Comparison of ENCODE assay signal across 22 mouse cellular contexts in genomic region chr7:87322085-87322484, GRCm38 (mm10).
DNase-seq lines count a peak whose midpoint lies in the region; ATAC-seq and TF ChIP-seq lines count a peak whose summit lies in the region.
"Had no signal": no experiment of that assay in that cellular context is flagged by ENCODE, and none has a peak within 500 bp of the region (broad histone marks: within the 10 kb centered on the region; RNA-seq: fewer than 3 reads in every experiment).

No protein-coding gene starts in this region.

- peak; percentile 69 for ATAC-seq in intestine, embryonic 16.5 days
- no peak for ATAC-seq in intestine, embryonic 15.5 days
- ATAC-seq in lung, embryonic 14.5 days (ENCODE audit: insufficient read depth): no peak
- peak; percentile 64 for ATAC-seq in lung, embryonic 16.5 days (ENCODE audit: low read depth)
- ATAC-seq in intestine, postnatal 0 days: peak; percentile 96
- ATAC-seq: activated CD4-positive, CD25-positive, alpha-beta regulatory T cell, adult 4 months; CD4-positive, CD25-positive, alpha-beta regulatory T cell, adult 4 months; Patski had no signal

- H3K36me3 ChIP-seq in intestine, embryonic 16.5 days (ENCODE audit: control insufficient read depth, insufficient read depth, low read length): no peaks in the 10 kb centered on the region
- no peaks in the 10 kb centered on the region for H3K36me3 ChIP-seq in intestine, embryonic 15.5 days
- no peaks in the 10 kb centered on the region for H3K36me3 ChIP-seq in lung, embryonic 14.5 days (ENCODE audit: insufficient read depth)
- no peaks in the 10 kb centered on the region for H3K36me3 ChIP-seq in lung, embryonic 16.5 days (ENCODE audit: control insufficient read depth, insufficient read depth, low read length)
- H3K36me3 ChIP-seq in intestine, postnatal 0 days (ENCODE audit: control insufficient read depth, insufficient read depth): no peaks in the 10 kb centered on the region
- H3K36me3 ChIP-seq: G1E had no signal

- 70% methylated on average over 1 of the region's 1 CpGs for WGBS in intestine, embryonic 16.5 days
- WGBS in intestine, embryonic 15.5 days: 76% methylated on average over 1 of the region's 1 CpGs
- 76% methylated on average over 1 of the region's 1 CpGs for WGBS in lung, embryonic 14.5 days
- WGBS in lung, embryonic 16.5 days: 61% methylated on average over 1 of the region's 1 CpGs
- WGBS in intestine, postnatal 0 days: 51% methylated on average over 1 of the region's 1 CpGs

- no peak for TF ChIP-seq CTCF in lung, embryonic 14.5 days (IDR thresholded peaks at IDR 0.05; ENCODE audit: low read depth)
- no peak for TF ChIP-seq CTCF in intestine, postnatal 0 days (IDR thresholded peaks at IDR 0.05; ENCODE audit: low read depth)

- no peaks in the 10 kb centered on the region for H3K9me3 ChIP-seq in intestine, embryonic 16.5 days (ENCODE audit: control insufficient read depth, low read length)
- H3K9me3 ChIP-seq in intestine, embryonic 15.5 days: no peaks in the 10 kb centered on the region
- no peaks in the 10 kb centered on the region for H3K9me3 ChIP-seq in lung, embryonic 14.5 days (ENCODE audit: low read depth, low read length)
- no peaks in the 10 kb centered on the region for H3K9me3 ChIP-seq in lung, embryonic 16.5 days (ENCODE audit: control insufficient read depth, low read length)
- no peaks in the 10 kb centered on the region for H3K9me3 ChIP-seq in intestine, postnatal 0 days (ENCODE audit: control insufficient read depth)
- H3K9me3 ChIP-seq: G1E had no signal

- H3K9ac ChIP-seq in intestine, embryonic 16.5 days (ENCODE audit: low read depth, low read length): no peak overlapping the region
- H3K9ac ChIP-seq in intestine, embryonic 15.5 days: no peak overlapping the region
- no peak overlapping the region for H3K9ac ChIP-seq in lung, embryonic 14.5 days
- H3K9ac ChIP-seq in lung, embryonic 16.5 days (ENCODE audit: low read length): no peak overlapping the region
- H3K9ac ChIP-seq in intestine, postnatal 0 days (ENCODE audit: low read depth, low read length): no peak overlapping the region

- peak; percentile 46 for DNase-seq in lung, embryonic 14.5 days
- no peak for DNase-seq in lung, postnatal 36 days
- no peak for DNase-seq in lung, postnatal 10 days
- DNase-seq in right cerebral cortex, adult 18-20 months: no peak
- DNase-seq: adrenal gland, adult 2 months; adrenal gland, adult 8-10 months; adrenal gland, postnatal 10 days; adrenal gland, postnatal 14 days; adrenal gland, postnatal 25 days; adrenal gland, postnatal 36 days; B cell, adult 2 months; cerebellum, adult 11 months; cerebellum, adult 11-12 months had no signal

- no peak overlapping the region for H3K4me3 ChIP-seq in intestine, embryonic 16.5 days (ENCODE audit: low read length)
- no peak overlapping the region for H3K4me3 ChIP-seq in intestine, embryonic 15.5 days (replicated peaks)
- H3K4me3 ChIP-seq in lung, embryonic 14.5 days (ENCODE audit: low read depth, low read length): no peak overlapping the region
- no peak overlapping the region for H3K4me3 ChIP-seq in lung, embryonic 16.5 days (ENCODE audit: low read length)
- no peak overlapping the region for H3K4me3 ChIP-seq in intestine, postnatal 0 days (ENCODE audit: low read depth, low read length)

- H3K4me1 ChIP-seq in intestine, embryonic 16.5 days (ENCODE audit: control insufficient read depth, insufficient read depth, low read length): no peaks in the 10 kb centered on the region
- no peaks in the 10 kb centered on the region for H3K4me1 ChIP-seq in intestine, embryonic 15.5 days (replicated peaks)
- no peaks in the 10 kb centered on the region for H3K4me1 ChIP-seq in lung, embryonic 14.5 days (ENCODE audit: insufficient read depth)
- 0 out of 2 replicates have a peak, but pooled peaks cover 3% of the 10 kb centered on the region for H3K4me1 ChIP-seq in lung, embryonic 16.5 days (replicated peaks; ENCODE audit: control insufficient read depth, insufficient read depth, low read length)
- H3K4me1 ChIP-seq in intestine, postnatal 0 days (replicated peaks; ENCODE audit: control insufficient read depth, insufficient read depth, low read length): no peaks in the 10 kb centered on the region

- no peak overlapping the region for H3K27ac ChIP-seq in intestine, embryonic 16.5 days (ENCODE audit: low read length)
- no peak overlapping the region for H3K27ac ChIP-seq in intestine, embryonic 15.5 days
- no peak overlapping the region for H3K27ac ChIP-seq in lung, embryonic 14.5 days (ENCODE audit: low read depth)
- H3K27ac ChIP-seq in lung, embryonic 16.5 days (ENCODE audit: low read length): no peak overlapping the region
- no peak overlapping the region for H3K27ac ChIP-seq in intestine, postnatal 0 days (ENCODE audit: low read depth, low read length)

- no peaks in the 10 kb centered on the region for H3K27me3 ChIP-seq in intestine, embryonic 16.5 days (replicated peaks; ENCODE audit: control insufficient read depth, insufficient read depth, low read length)
- no peaks in the 10 kb centered on the region for H3K27me3 ChIP-seq in intestine, embryonic 15.5 days (replicated peaks)
- no peaks in the 10 kb centered on the region for H3K27me3 ChIP-seq in lung, embryonic 14.5 days (ENCODE audit: insufficient read depth, low read length)
- no peaks in the 10 kb centered on the region for H3K27me3 ChIP-seq in lung, embryonic 16.5 days (ENCODE audit: control insufficient read depth, insufficient read depth, low read depth, low read length)
- no peaks in the 10 kb centered on the region for H3K27me3 ChIP-seq in intestine, postnatal 0 days (replicated peaks; ENCODE audit: control insufficient read depth, insufficient read depth, low read length)
- H3K27me3 ChIP-seq: CH12.LX, Patski had no signal

- H3K4me2 ChIP-seq in intestine, embryonic 16.5 days (ENCODE audit: low read depth, low read length): no peak overlapping the region
- H3K4me2 ChIP-seq in intestine, embryonic 15.5 days (replicated peaks): no peak overlapping the region
- H3K4me2 ChIP-seq in lung, embryonic 14.5 days: no peak overlapping the region
- H3K4me2 ChIP-seq in lung, embryonic 16.5 days (ENCODE audit: low read depth, low read length): no peak overlapping the region
- no peak overlapping the region for H3K4me2 ChIP-seq in intestine, postnatal 0 days (replicated peaks; ENCODE audit: low read depth)

Comparison
In these comparisons a context has a peak if more than half of its experiments do, and no peak if none do; other contexts are left out.
1. ATAC-seq: peak in intestine, embryonic 16.5 days (single experiment), lung, embryonic 16.5 days (single experiment) and intestine, postnatal 0 days (single experiment); none in intestine, embryonic 15.5 days (single experiment) and lung, embryonic 14.5 days (single experiment).